Mouse (Mus musculus): ENCODE measurements at regions not wholly inside any gene's neighbourhood (a gene's known extent, or its start where the extent isn't known, plus 50 kb on each side); places are given as distances from the start of the nearest gene placed in this dataset.

- DNase-seq (ENCODE audit: low spot score in 2 of 2), result no peak
These were observed 205.2 kb upstream of the Kbtbd8 start for GRCm38 (mm10) chr6:94911836-94912235.

- no peak for DNase-seq (ENCODE audit: low spot score in 2 of 2)
These were observed 205.7 kb upstream of the Kbtbd8 start for GRCm38 (mm10) chr6:94911374-94911773.

- no peak for DNase-seq (ENCODE audit: low spot score in 2 of 2)
These were observed 200.9 kb upstream of the Lrig1 start for GRCm38 (mm10) chr6:94900862-94901261.

- DNase-seq (ENCODE audit: low spot score in 2 of 2), result no peak
These were observed 198.9 kb upstream of the Lrig1 start for GRCm38 (mm10) chr6:94898881-94899280.

GRCm38 (mm10) chr6:94890165-94890564 lies 190.2 kb upstream of the Lrig1 start:
- no peak for DNase-seq (ENCODE audit: low spot score in 2 of 2)

- DNase-seq (ENCODE audit: low spot score in 2 of 2), result no peak
These were observed 189.3 kb upstream of the Lrig1 start for GRCm38 (mm10) chr6:94889271-94889670.

- no peak for DNase-seq (ENCODE audit: low spot score in 2 of 2)
These were observed 181.2 kb upstream of the Lrig1 start for GRCm38 (mm10) chr6:94881139-94881538.

- no peak for DNase-seq (ENCODE audit: low spot score in 2 of 2)
These were observed 175.9 kb upstream of the Lrig1 start for GRCm38 (mm10) chr6:94875841-94876240.

GRCm38 (mm10) chr6:94875065-94875464 lies 175.1 kb upstream of the Lrig1 start:
- no peak for DNase-seq (ENCODE audit: low spot score in 2 of 2)

GRCm38 (mm10) chr6:94874415-94874814 lies 174.5 kb upstream of the Lrig1 start:
- DNase-seq (ENCODE audit: low spot score in 2 of 2), result no peak

GRCm38 (mm10) chr6:94867952-94868351 lies 168.0 kb upstream of the Lrig1 start:
- DNase-seq (ENCODE audit: low spot score in 2 of 2), result no peak

- DNase-seq (ENCODE audit: low spot score in 2 of 2), result no peak
These were observed 165.5 kb upstream of the Lrig1 start for GRCm38 (mm10) chr6:94865498-94865897.

GRCm38 (mm10) chr6:94858121-94858621 lies 158.2 kb upstream of the Lrig1 start:
- peak in 1 of 2 experiments; percentile 22 for DNase-seq (ENCODE audit: low spot score in 2 of 2)

- no peak for DNase-seq (ENCODE audit: low spot score in 2 of 2)
These were observed 150.2 kb upstream of the Lrig1 start for GRCm38 (mm10) chr6:94850121-94850520.

- no peak for DNase-seq (ENCODE audit: low spot score in 2 of 2)
These were observed 149.6 kb upstream of the Lrig1 start for GRCm38 (mm10) chr6:94849533-94849932.

- no peak for DNase-seq (ENCODE audit: low spot score in 2 of 2)
These were observed 148.5 kb upstream of the Lrig1 start for GRCm38 (mm10) chr6:94848437-94848836.

- no peak for DNase-seq (ENCODE audit: low spot score in 2 of 2)
These were observed 145.9 kb upstream of the Lrig1 start for GRCm38 (mm10) chr6:94845821-94846220.

GRCm38 (mm10) chr6:94842856-94843255 lies 142.9 kb upstream of the Lrig1 start:
- DNase-seq (ENCODE audit: low spot score in 2 of 2), result no peak

- no peak for DNase-seq (ENCODE audit: low spot score in 2 of 2)
These were observed 141.9 kb upstream of the Lrig1 start for GRCm38 (mm10) chr6:94841881-94842280.

GRCm38 (mm10) chr6:94835742-94836141 lies 135.8 kb upstream of the Lrig1 start:
- DNase-seq (ENCODE audit: low spot score in 2 of 2), result no peak

- DNase-seq (ENCODE audit: low spot score in 2 of 2), result no peak
These were observed 134.6 kb upstream of the Lrig1 start for GRCm38 (mm10) chr6:94834551-94834950.

- no peak for DNase-seq (ENCODE audit: low spot score in 2 of 2)
These were observed 130.8 kb upstream of the Lrig1 start for GRCm38 (mm10) chr6:94830801-94831200.

- no peak for DNase-seq (ENCODE audit: low spot score in 2 of 2)
These were observed 129.3 kb upstream of the Lrig1 start for GRCm38 (mm10) chr6:94829246-94829645.

- no peak for DNase-seq (ENCODE audit: low spot score in 2 of 2)
These were observed 126.7 kb upstream of the Lrig1 start for GRCm38 (mm10) chr6:94826656-94827055.

Data from natural killer cell, adult 2 months (primary cell).